Mouse (Mus musculus) kidney, adult 10 weeks (tissue): Measurements from ENCODE around the gene Rhbg. TPM values are rescaled to one million over a fixed set of nuclear protein-coding genes. Genes with fewer than 3 reads are reported as not detected.

Experiments
- polyA plus RNA-seq: library from polyadenylated mRNA; stranded (reverse); fragments of 350-450 nt; fragmentation: Illumina TruSeq; extraction: RNeasy Lipid Tissue Mini Kit (QIAGEN cat#74804); gene quantifications from one replicate; pipeline ENCODE4 v1.2.3, GENCODE M21; 2014; ENCODE audit warnings: low read depth, low replicate concordance

Gene Rhbg
- polyA plus RNA-seq, result 0.40 TPM

GRCm38 (mm10) chr3:88254268-88254926 lies at the start of gene Rhbg:
Gene Rhbg, minus strand, starts transcription at chr3:88254709.

GRCm38 (mm10) chr3:88296561-88297318 lies 42.2 kb upstream of the Rhbg start, which contains the start of the genes Tsacc and Cct3:
Gene Tsacc, minus strand, starts transcription at chr3:88296999.
Gene Cct3, plus strand, starts transcription at chr3:88297116.

GRCm38 (mm10) chr3:88287110-88287509 lies 32.6 kb upstream of the Rhbg start, which contains the start of gene Gm38392:
Gene Gm38392, minus strand, starts transcription at chr3:88287210.

Other genes starting within 250 kb of the Rhbg start
- gene Hapln2, start 227.1 kb downstream of the Rhbg start, polyA plus RNA-seq, result not detected
- 5.6 TPM for gene Gpatch4, start 211.6 kb downstream of the Rhbg start, polyA plus RNA-seq
- gene Naxe, start 196.2 kb downstream of the Rhbg start, polyA plus RNA-seq, result 26.2 TPM
- gene Ttc24, start 176.4 kb downstream of the Rhbg start, polyA plus RNA-seq, result not detected
- gene Iqgap3, start 172.7 kb downstream of the Rhbg start, polyA plus RNA-seq, result not detected
- 5.2 TPM for gene Mef2d, start 112.3 kb downstream of the Rhbg start, polyA plus RNA-seq
- not detected for gene Gm38392, start 32.5 kb upstream of the Rhbg start, polyA plus RNA-seq
- gene Tsacc, start 42.3 kb upstream of the Rhbg start, polyA plus RNA-seq, result 4.5 TPM
- gene Cct3, start 42.4 kb upstream of the Rhbg start, polyA plus RNA-seq, result 106 TPM
- gene Glmp, start 70.3 kb upstream of the Rhbg start, polyA plus RNA-seq, result 2.8 TPM
- gene Tmem79, start 81.4 kb upstream of the Rhbg start, polyA plus RNA-seq, result 0.61 TPM
- 23.3 TPM for gene Smg5, start 81.6 kb upstream of the Rhbg start, polyA plus RNA-seq
- not detected for gene Paqr6, start 109.9 kb upstream of the Rhbg start, polyA plus RNA-seq
- 0.57 TPM for gene Bglap3, start 118.0 kb upstream of the Rhbg start, polyA plus RNA-seq
- not detected for gene Bglap2, start 124.0 kb upstream of the Rhbg start, polyA plus RNA-seq
- gene Bglap, start 129.8 kb upstream of the Rhbg start, polyA plus RNA-seq, result not detected
- gene Pmf1, start 155.6 kb upstream of the Rhbg start, polyA plus RNA-seq, result 1.9 TPM
- gene Slc25a44, start 170.4 kb upstream of the Rhbg start, polyA plus RNA-seq, result 13.4 TPM
- 77.3 TPM for gene Sema4a, start 206.5 kb upstream of the Rhbg start, polyA plus RNA-seq